In the genomic region with DNA sequence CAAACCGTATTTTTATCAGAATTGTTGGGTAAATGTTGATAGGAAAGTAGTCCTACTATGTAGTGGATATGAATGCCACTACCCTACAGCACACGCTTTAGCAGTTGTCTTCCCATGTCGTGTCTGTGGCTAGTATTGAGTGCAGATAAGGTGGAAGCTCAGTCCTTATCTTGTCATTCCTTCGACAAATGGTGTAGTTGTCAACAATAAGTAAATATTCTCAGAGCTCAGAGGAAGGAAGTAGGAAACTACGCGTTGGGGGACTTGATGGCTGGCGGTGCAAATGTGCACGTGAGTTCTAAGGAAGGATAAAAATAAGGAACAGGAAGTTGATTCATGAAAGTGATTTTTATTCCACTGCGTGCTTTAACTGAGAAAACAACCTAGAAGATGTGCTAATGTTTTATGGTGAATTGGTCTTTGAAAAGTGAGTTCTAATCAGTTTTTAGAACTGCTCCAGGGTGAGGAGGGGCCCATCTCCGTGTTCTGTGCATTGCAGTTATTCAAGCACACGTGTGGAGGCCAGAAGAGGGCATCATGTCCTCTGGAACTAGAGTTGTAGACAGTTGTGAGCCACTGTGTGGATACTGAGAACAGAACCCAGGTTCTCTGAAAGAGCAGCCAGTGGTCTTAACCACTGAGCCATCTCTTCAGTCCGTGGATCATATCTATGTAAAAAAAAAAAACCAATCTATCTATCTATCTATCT, we compare ENCODE assay signal across 12 mouse cellular contexts. TPM values are rescaled to one million over a fixed set of nuclear protein-coding genes. Genes with fewer than 3 reads are reported as not detected.
DNase-seq lines count a peak whose midpoint lies in the region; ATAC-seq lines count a peak whose summit lies in the region.
"Had no signal": no experiment of that assay in that cellular context is flagged by ENCODE, and none has a peak within 500 bp of the region (broad histone marks: within the 10 kb centered on the region; RNA-seq: fewer than 3 reads in every experiment).

No protein-coding gene starts in this region.

- ATAC-seq in kidney, embryonic 15.5 days (replicated peaks; ENCODE audit: low FRiP score) = no peak
- peak; percentile 60; the same call in 1 of the 2 replicates for ATAC-seq in erythroblast, adult 5-6 weeks (replicated peaks; ENCODE audit: low FRiP score, poor library complexity, severe bottlenecking)
- no peak for ATAC-seq in hindbrain, embryonic 11.5 days (ENCODE audit: low FRiP score)

- no peak overlapping the region for H3K4me2 ChIP-seq in kidney, embryonic 15.5 days
- no peak overlapping the region for H3K4me2 ChIP-seq in hindbrain, embryonic 11.5 days (replicated peaks; ENCODE audit: low read depth, low read length)

- no peaks in the 10 kb centered on the region for H3K9me3 ChIP-seq in kidney, embryonic 15.5 days (replicated peaks)
- H3K9me3 ChIP-seq in hindbrain, embryonic 11.5 days (ENCODE audit: control insufficient read depth, low read length) = no peaks in the 10 kb centered on the region

- WGBS in kidney, embryonic 15.5 days = 78% methylated on average over 12 of the region's 12 CpGs
- 12% methylated on average over 12 of the region's 12 CpGs for WGBS in macrophage (ENCODE audit: missing documents)
- WGBS in hindbrain, embryonic 11.5 days = 90% methylated on average over 12 of the region's 12 CpGs

- H3K9ac ChIP-seq in kidney, embryonic 15.5 days = no peak overlapping the region
- H3K9ac ChIP-seq in hindbrain, embryonic 11.5 days (ENCODE audit: low read depth, low read length) = no peak overlapping the region
- H3K9ac ChIP-seq: forebrain, postnatal 0 days had no signal

- H3K4me1 ChIP-seq in kidney, embryonic 15.5 days = 0 out of 2 replicates have a peak, but pooled peaks cover 3% of the 10 kb centered on the region
- H3K4me1 ChIP-seq in hindbrain, embryonic 11.5 days (replicated peaks; ENCODE audit: control insufficient read depth, insufficient read depth, low read length) = no peaks in the 10 kb centered on the region

- H3K4me3 ChIP-seq in kidney, embryonic 15.5 days (replicated peaks) = no peak overlapping the region
- H3K4me3 ChIP-seq in macrophage (ENCODE audit: inconsistent target) = no peak overlapping the region
- H3K4me3 ChIP-seq in hindbrain, embryonic 11.5 days (ENCODE audit: low read depth, low read length) = no peak overlapping the region

- peaks cover 6% of the 10 kb centered on the region for H3K36me3 ChIP-seq in kidney, embryonic 15.5 days
- no peaks in the 10 kb centered on the region for H3K36me3 ChIP-seq in macrophage (ENCODE audit: inconsistent target)
- no peaks in the 10 kb centered on the region for H3K36me3 ChIP-seq in hindbrain, embryonic 11.5 days (ENCODE audit: control insufficient read depth, insufficient read depth, low read length)

- DNase-seq in kidney, adult 8-10 months = no peak
- peak; percentile 50 to 62 for DNase-seq in CD8-positive naive resting alpha-beta T cell, adult 2 months (ENCODE audit: low read depth in 2 of 2, low spot score in 2 of 2)
- DNase-seq in layer of hippocampus, adult 8-10 months (ENCODE audit: low spot score in 2 of 2) = no peak
- no peak for DNase-seq in hindbrain, embryonic 11.5 days (ENCODE audit: low spot score)
- DNase-seq in gastrocnemius, postnatal 10 days = no peak
- DNase-seq: cerebellum, adult 9-10 months; forebrain, postnatal 0 days; left cerebral cortex, postnatal 4 days; thymus, postnatal 25 days had no signal

- H3K27ac ChIP-seq in kidney, embryonic 15.5 days = peak overlapping the region; percentile 46; the same call in 1 of the 2 replicates
- peak overlapping the region; percentile 87 for H3K27ac ChIP-seq in macrophage
- H3K27ac ChIP-seq in hindbrain, embryonic 11.5 days (ENCODE audit: low read depth, low read length) = no peak overlapping the region

- peaks cover 33% of the 10 kb centered on the region; the same call in 1 of the 2 replicates for H3K79me2 ChIP-seq in macrophage (ENCODE audit: inconsistent target)

- no peaks in the 10 kb centered on the region for H3K27me3 ChIP-seq in kidney, embryonic 15.5 days
- no peaks in the 10 kb centered on the region for H3K27me3 ChIP-seq in hindbrain, embryonic 11.5 days (ENCODE audit: control insufficient read depth, insufficient read depth, low read length)

RNA-seq across cellular contexts. Expression of a gene that starts 13.8 kb away (rescaled TPM):
- polyA plus RNA-seq in kidney, embryonic 15.5 days (2015; fragmentation: Nextera tagmentation; extraction: Ambion mirVana) = 0.30 and 0.39 TPM in 2 replicates
- 0.63 TPM in 1 of 2 replicates, not detected in the other for total RNA-seq in erythroblast, adult 5-6 weeks (2015; ENCODE audit: low replicate concordance)
- total RNA-seq in erythroblast, adult 5-6 weeks (2017; ENCODE audit: low replicate concordance) = 0.42 and 0.51 TPM in 2 replicates
- 1 to 10 TPM in 6 of 26 experiments, under 1 TPM in 8, not detected in 12; 0.33 to 5.1 (median 0.94) TPM for total RNA-seq in macrophage (2018; cell fraction: chromatin; rRNA removed)
- total RNA-seq in macrophage (2018; cell fraction: cytosol; rRNA removed) = 10 to 100 TPM in 1 of 26 experiments, 1 to 10 TPM in 14, under 1 TPM in 11; 0.12 to 14.1 (median 2.8) TPM
- 10 to 100 TPM in 1 of 26 experiments, 1 to 10 TPM in 14, under 1 TPM in 1, not detected in 10; 0.44 to 13.9 (median 3.5) TPM for total RNA-seq in macrophage (2018; cell fraction: nucleus; rRNA removed)
- polyA plus RNA-seq in macrophage (2018) = 0.20 to 0.28 TPM (median 0.22 TPM) in 3 replicates
- total RNA-seq in layer of hippocampus, adult 8-10 months (2022) = not detected
- polyA plus RNA-seq in hindbrain, embryonic 11.5 days (2014; fragmentation: Nextera tagmentation; extraction: Ambion mirVana) = 0.13 and 0.59 TPM in 2 replicates
- total RNA-seq in gastrocnemius, postnatal 10 days (2021) = not detected
- total RNA-seq: forebrain, postnatal 0 days; left cerebral cortex, postnatal 4 days had no signal
- polyA plus RNA-seq: forebrain, postnatal 0 days had no signal

RNA-seq across cellular contexts. Expression of a gene that starts 35.6 kb away (rescaled TPM):
- 4.1 and 4.9 TPM in 2 replicates for polyA plus RNA-seq in kidney, embryonic 15.5 days (2015; fragmentation: Nextera tagmentation; extraction: Ambion mirVana)
- total RNA-seq in erythroblast, adult 5-6 weeks (2015; ENCODE audit: low replicate concordance) = 0.19 and 1.7 TPM in 2 replicates
- total RNA-seq in erythroblast, adult 5-6 weeks (2017; ENCODE audit: low replicate concordance) = 0.98 and 2.3 TPM in 2 replicates
- 1 to 10 TPM in 13 of 26 experiments, under 1 TPM in 10, not detected in 3; 0.39 to 6.8 (median 1.9) TPM for total RNA-seq in macrophage (2018; cell fraction: chromatin; rRNA removed)
- 10 to 100 TPM in 1 of 26 experiments, 1 to 10 TPM in 19, under 1 TPM in 6; 0.40 to 10.8 (median 3.0) TPM for total RNA-seq in macrophage (2018; cell fraction: cytosol; rRNA removed)
- 10 to 100 TPM in 1 of 26 experiments, 1 to 10 TPM in 19, under 1 TPM in 6; 0.17 to 27.4 (median 2.0) TPM for total RNA-seq in macrophage (2018; cell fraction: nucleus; rRNA removed)
- polyA plus RNA-seq in macrophage (2018) = 2.6 to 26.1 TPM (median 8.0 TPM) in 3 replicates
- total RNA-seq in layer of hippocampus, adult 8-10 months (2022) = 1 to 10 TPM in 2 of 4 experiments, under 1 TPM in 2; 0.50 to 7.3 (median 2.6) TPM
- polyA plus RNA-seq in hindbrain, embryonic 11.5 days (2014; fragmentation: Nextera tagmentation; extraction: Ambion mirVana) = 1.9 and 3.2 TPM in 2 replicates
- total RNA-seq in gastrocnemius, postnatal 10 days (2021) = 1 to 10 TPM in 1 of 2 experiments, under 1 TPM in 1; 0.68 to 1.4 TPM

RNA-seq across cellular contexts. Expression of a gene that starts 51.0 kb away (rescaled TPM):
- polyA plus RNA-seq in kidney, embryonic 15.5 days (2015; fragmentation: Nextera tagmentation; extraction: Ambion mirVana) = 66.7 and 68.6 TPM in 2 replicates
- 4.6 and 5.8 TPM in 2 replicates for total RNA-seq in erythroblast, adult 5-6 weeks (2015; ENCODE audit: low replicate concordance)
- total RNA-seq in erythroblast, adult 5-6 weeks (2017; ENCODE audit: low replicate concordance) = 3.9 and 7.7 TPM in 2 replicates
- total RNA-seq in macrophage (2018; cell fraction: chromatin; rRNA removed) = 10 to 100 TPM in 24 of 26 experiments, 1 to 10 TPM in 2; 7.3 to 30.5 (median 18.2) TPM
- 10 to 100 TPM; 16.4 to 36.6 (median 25.8) TPM for total RNA-seq in macrophage (2018; cell fraction: cytosol; rRNA removed)
- 10 to 100 TPM; 10.4 to 35.9 (median 23.6) TPM for total RNA-seq in macrophage (2018; cell fraction: nucleus; rRNA removed)
- 14.7 to 27.5 TPM (median 24.4 TPM) in 3 replicates for polyA plus RNA-seq in macrophage (2018)
- total RNA-seq in layer of hippocampus, adult 8-10 months (2022) = 10 to 100 TPM; 40.3 to 47.1 (median 45.1) TPM
- 64.7 and 66.3 TPM in 2 replicates for polyA plus RNA-seq in hindbrain, embryonic 11.5 days (2014; fragmentation: Nextera tagmentation; extraction: Ambion mirVana)
- 10 to 100 TPM; 23.1 to 23.7 TPM for total RNA-seq in gastrocnemius, postnatal 10 days (2021)

Comparison
In these comparisons a context has a peak if more than half of its experiments do, and no peak if none do; other contexts are left out.
1. DNase-seq: peak in CD8-positive naive resting alpha-beta T cell, adult 2 months (2 of 2); none in kidney, adult 8-10 months (0 of 2), layer of hippocampus, adult 8-10 months (0 of 2), hindbrain, embryonic 11.5 days (single experiment) and gastrocnemius, postnatal 10 days (single experiment).